Mouse (Mus musculus) intestine, postnatal 0 days (tissue): ENCODE results near the gene Rnd1. TPM values are rescaled to one million over a fixed set of nuclear protein-coding genes. Genes with fewer than 3 reads are reported as not detected.

Experiments
- ATAC-seq: fragments of 200-750 bp; cut with Nextera tagmentation; 2 replicates; pipeline ENCODE4 v1.8.0; 2017; ENCODE audit warnings: mild to moderate bottlenecking, moderate TSS enrichment, moderate library complexity
- H3K27ac ChIP-seq: fragments of 300-500 bp; sonication (generic); 2 replicates; pipeline ENCODE4 v1.5.1; 2014; ENCODE audit warnings: mild to moderate bottlenecking, low read depth, low read length, moderate library complexity
- H3K27me3 ChIP-seq: fragments of 300-500 bp; sonication (generic); replicated peaks from 2 replicates; pipeline ENCODE4 v1.6.1; 2014; ENCODE audit warnings: low read length, mixed read lengths; ENCODE audit not compliant: control insufficient read depth, insufficient read depth
- H3K36me3 ChIP-seq: fragments of 300-500 bp; sonication (generic); 2 replicates; pipeline ENCODE4 v1.6.1; 2014; ENCODE audit warnings: mild to moderate bottlenecking, moderate library complexity; ENCODE audit not compliant: control insufficient read depth, insufficient read depth
- H3K4me1 ChIP-seq: fragments of 300-500 bp; sonication (generic); replicated peaks from 2 replicates; pipeline ENCODE4 v1.6.1; 2014; ENCODE audit warnings: antibody characterized with exemption, low read length, mixed read lengths; ENCODE audit not compliant: control insufficient read depth, insufficient read depth
- H3K4me2 ChIP-seq: fragments of 300-500 bp; sonication (generic); replicated peaks from 2 replicates; pipeline ENCODE4 v1.6.1; 2014; ENCODE audit warnings: low read depth, mild to moderate bottlenecking, moderate library complexity
- H3K4me3 ChIP-seq: fragments of 300-500 bp; sonication (generic); 2 replicates; pipeline ENCODE4 v1.5.1; 2014; ENCODE audit warnings: low read depth, low read length
- H3K9ac ChIP-seq: fragments of 300-500 bp; sonication (generic); 2 replicates; pipeline ENCODE4 v1.6.1; 2014; ENCODE audit warnings: mild to moderate bottlenecking, low read depth, low read length
- H3K9me3 ChIP-seq: fragments of 300-500 bp; sonication (generic); 2 replicates; pipeline ENCODE4 v1.6.1; 2016; ENCODE audit warnings: mixed run types; ENCODE audit not compliant: control insufficient read depth
- CTCF ChIP-seq: sonication (generic); IDR thresholded peaks from 2 replicates; pipeline ENCODE4 v1.5.1; 2016; ENCODE audit warnings: low read depth, mild to moderate bottlenecking, control low read depth, antibody characterized with exemption, moderate library complexity
- whole genome bisulfite sequencing: fragments of 180-500 bp; shearing (Covaris S2); extraction: QIAGEN DNeasy Blood & Tissue Kit; methylation state at CpG from one replicate; pipeline ENCODE4 v1.1.7; 2014; 5-methylcytosine and 5-hydroxymethylcytosine counted together
- polyA plus RNA-seq: library from polyadenylated mRNA; unstranded; fragments of >200 nt; fragmentation: Nextera tagmentation; extraction: Ambion mirVana; gene quantifications from 2 replicates; pipeline ENCODE4 v1.2.1, GENCODE M21; 2015

Gene Rnd1
- polyA plus RNA-seq, 1 experiment from 2014 or later, result 1.1 TPM

DNA sequence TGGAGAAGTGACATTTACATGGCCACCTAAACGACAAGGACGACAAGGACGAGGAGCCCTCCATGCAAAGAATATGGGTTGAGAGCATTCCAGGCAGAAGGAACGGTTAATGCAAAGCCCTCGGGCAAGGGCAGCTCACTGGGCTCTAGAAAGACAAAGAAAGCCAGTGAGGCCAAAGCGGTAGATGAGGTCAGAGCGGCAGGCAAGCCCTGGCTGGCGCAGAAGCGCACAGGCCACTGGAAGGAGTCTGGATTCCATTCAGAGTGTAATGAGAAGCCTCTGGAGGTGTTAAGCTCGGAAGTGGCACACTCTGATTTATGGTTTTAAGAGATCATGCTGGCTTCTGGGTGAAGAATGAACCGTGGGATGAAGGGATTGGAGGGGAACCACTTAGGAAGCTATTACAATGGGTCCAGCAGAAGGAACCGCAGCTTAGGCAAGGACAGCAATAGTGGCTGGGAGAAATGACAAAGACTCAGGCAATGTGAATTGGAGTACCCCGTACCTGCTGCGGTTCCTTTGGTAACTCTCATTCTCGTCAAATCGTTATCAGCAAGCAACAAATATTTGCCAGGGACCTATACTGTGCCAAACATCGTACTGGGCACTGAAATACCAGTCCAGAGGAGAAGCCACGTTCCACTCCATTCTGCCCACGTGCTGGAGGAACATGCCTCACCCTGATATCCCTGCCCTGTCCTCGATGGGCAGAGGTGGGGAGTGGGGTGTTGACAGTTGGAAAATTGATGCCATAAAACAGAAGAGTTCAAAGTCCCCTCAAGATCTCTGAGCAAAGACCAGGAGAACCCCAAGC, 60.7 kb downstream of the Rnd1 start:
- Histone ChIP-seq H3K4me2 (peak overlapping the region; percentile 35), H3K4me1 (no peaks in the 10 kb centered on the region), H3K27me3 (no peaks in the 10 kb centered on the region), H3K4me3 (peak overlapping the region; percentile 7; the same call in 1 of the 2 replicates), H3K27ac (peak overlapping the region; percentile 78), H3K9me3 (no peaks in the 10 kb centered on the region), H3K36me3 (no peaks in the 10 kb centered on the region), H3K9ac (0 out of 2 replicates have a peak overlapping the region, but pooled peaks have one; percentile 22)
- 28% methylated on average over 20 of the region's 20 CpGs for WGBS
- ATAC-seq, result peak; percentile 91
- no peak for TF ChIP-seq CTCF

DNA sequence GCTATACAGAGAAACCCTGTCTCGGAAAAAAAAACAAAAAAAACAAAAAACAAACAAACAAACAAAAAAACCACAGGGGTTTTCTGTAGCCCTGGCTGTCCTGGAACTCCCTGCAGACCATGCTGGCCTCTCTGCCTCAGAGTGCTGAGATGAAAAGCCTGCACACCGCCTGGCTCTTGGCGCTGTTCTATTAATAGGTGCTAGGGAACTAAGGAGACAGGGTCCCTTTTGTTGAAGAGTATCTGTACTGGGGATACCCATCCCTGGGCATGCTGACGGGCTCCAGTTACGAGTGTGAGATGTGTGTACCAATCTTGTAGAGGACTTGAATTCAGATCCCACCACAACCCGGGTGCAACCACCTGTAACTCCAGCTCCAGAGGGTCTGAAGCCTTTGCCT, 61.5 kb downstream of the Rnd1 start:
- Histone ChIP-seq H3K9me3 (no peaks in the 10 kb centered on the region), H3K4me3 (no peak overlapping the region), H3K36me3 (no peaks in the 10 kb centered on the region), H3K9ac (no peak overlapping the region), H3K27ac (peak overlapping the region; percentile 78; the same call in 1 of the 2 replicates), H3K4me2 (peak overlapping the region; percentile 35), H3K27me3 (no peaks in the 10 kb centered on the region), H3K4me1 (no peaks in the 10 kb centered on the region)
- ATAC-seq, result no peak
- 62% methylated on average over 6 of the region's 6 CpGs for WGBS
- no peak for TF ChIP-seq CTCF

DNA sequence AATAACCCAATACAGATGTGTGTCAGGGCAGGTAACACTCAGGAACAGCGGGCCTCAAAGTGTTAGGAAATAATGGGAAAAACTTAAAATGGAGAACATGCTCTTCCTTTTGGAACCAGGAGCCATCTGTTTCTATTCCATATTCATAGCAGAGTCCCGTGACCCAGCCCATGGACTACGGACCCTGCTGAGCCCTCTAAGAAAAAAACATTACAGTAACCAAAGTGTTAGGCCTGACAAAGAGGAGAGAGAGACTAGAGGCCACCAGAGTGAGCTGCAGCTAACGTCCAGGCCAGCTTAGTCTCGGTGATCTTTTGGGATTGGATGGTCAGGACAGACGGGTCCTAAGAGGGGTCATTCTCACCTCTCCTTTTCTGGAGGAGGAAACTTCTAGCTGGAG, 62.3 kb downstream of the Rnd1 start:
- Histone ChIP-seq H3K36me3 (no peaks in the 10 kb centered on the region), H3K4me3 (no peak overlapping the region), H3K9ac (no peak overlapping the region), H3K4me1 (no peaks in the 10 kb centered on the region), H3K27me3 (no peaks in the 10 kb centered on the region), H3K9me3 (no peaks in the 10 kb centered on the region), H3K27ac (peak overlapping the region; percentile 78), H3K4me2 (peak overlapping the region; percentile 22)
- 31% methylated on average over 6 of the region's 6 CpGs for WGBS
- ATAC-seq, result peak; percentile 65
- peak; percentile 37 for TF ChIP-seq CTCF

DNA sequence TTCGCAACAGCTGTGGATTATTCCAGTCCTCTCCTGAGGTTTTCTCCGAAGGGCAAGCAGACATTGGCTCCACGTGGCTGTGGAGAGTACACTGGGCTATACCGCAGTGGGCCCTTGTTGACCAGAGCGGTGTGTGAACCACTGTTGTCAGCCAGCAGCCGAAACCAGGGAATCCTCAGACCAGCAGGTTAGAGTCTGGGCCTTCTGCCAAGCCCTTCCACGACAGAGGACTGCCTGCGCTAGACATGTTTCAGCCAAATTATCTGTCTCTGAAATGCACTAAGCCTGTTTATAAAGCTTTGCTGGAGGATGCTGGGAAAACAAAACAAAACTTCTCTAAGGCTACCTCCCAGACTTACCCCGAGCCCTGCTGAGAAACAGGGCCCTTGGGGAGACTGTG, 62.7 kb downstream of the Rnd1 start:
- H3K4me1 ChIP-seq, result no peaks in the 10 kb centered on the region
- H3K4me3 ChIP-seq, result no peak overlapping the region
- no peak for ATAC-seq
- WGBS, result 29% methylated on average over 9 of the region's 9 CpGs
- no peaks in the 10 kb centered on the region for H3K36me3 ChIP-seq
- H3K9me3 ChIP-seq, result no peaks in the 10 kb centered on the region
- peak overlapping the region; percentile 78 for H3K27ac ChIP-seq
- H3K27me3 ChIP-seq, result no peaks in the 10 kb centered on the region
- H3K4me2 ChIP-seq, result no peak overlapping the region
- TF ChIP-seq CTCF, result no peak
- H3K9ac ChIP-seq, result no peak overlapping the region

Other genes starting within 250 kb of the Rnd1 start
- not detected in 2 replicates for gene Olfr282, start 246.2 kb downstream of the Rnd1 start, polyA plus RNA-seq
- gene Olfr281, start 224.9 kb downstream of the Rnd1 start, polyA plus RNA-seq, result not detected in 2 replicates
- gene OR5BS1P, start 207.6 kb downstream of the Rnd1 start, polyA plus RNA-seq, result not detected in 2 replicates
- gene Lalba, start 194.7 kb downstream of the Rnd1 start, polyA plus RNA-seq, result 0.34 and 0.56 TPM in 2 replicates
- not detected in 2 replicates for gene Olfr279, start 185.1 kb downstream of the Rnd1 start, polyA plus RNA-seq
- 42.1 and 42.3 TPM in 2 replicates for gene Kansl2, start 143.2 kb downstream of the Rnd1 start, polyA plus RNA-seq
- gene Ccnt1, start 106.5 kb downstream of the Rnd1 start, polyA plus RNA-seq, result 21.1 and 25.0 TPM in 2 replicates
- gene 4930415O20Rik, start 106.5 kb downstream of the Rnd1 start, polyA plus RNA-seq, result not detected in 2 replicates
- gene Adcy6, start 67.4 kb downstream of the Rnd1 start, polyA plus RNA-seq, result 10.6 and 11.1 TPM in 2 replicates
- 9.3 and 10.3 TPM in 2 replicates for gene Cacnb3, start 46.6 kb downstream of the Rnd1 start, polyA plus RNA-seq
- 9.0 and 11.7 TPM in 2 replicates for gene Ddx23, start 14.6 kb downstream of the Rnd1 start, polyA plus RNA-seq
- 0.27 and 0.38 TPM in 2 replicates for gene Ccdc65, start 30.7 kb upstream of the Rnd1 start, polyA plus RNA-seq
- 30.9 and 32.4 TPM in 2 replicates for gene Fkbp11, start 50.7 kb upstream of the Rnd1 start, polyA plus RNA-seq
- gene Arf3, start 85.8 kb upstream of the Rnd1 start, polyA plus RNA-seq, result 31.8 and 35.3 TPM in 2 replicates
- 0.08 TPM in 1 of 2 replicates, not detected in the other for gene Wnt10b, start 100.7 kb upstream of the Rnd1 start, polyA plus RNA-seq
- not detected in 2 replicates for gene Wnt1, start 112.4 kb upstream of the Rnd1 start, polyA plus RNA-seq
- 0.07 TPM in 1 of 2 replicates, not detected in the other for gene Ddn, start 132.0 kb upstream of the Rnd1 start, polyA plus RNA-seq
- 67.0 and 67.3 TPM in 2 replicates for gene Prkag1, start 154.1 kb upstream of the Rnd1 start, polyA plus RNA-seq
- gene Kmt2d, start 193.7 kb upstream of the Rnd1 start, polyA plus RNA-seq, result 5.3 and 6.5 TPM in 2 replicates
- 9.4 and 9.7 TPM in 2 replicates for gene Rhebl1, start 217.1 kb upstream of the Rnd1 start, polyA plus RNA-seq
- 0.88 and 0.93 TPM in 2 replicates for gene Dhh, start 221.1 kb upstream of the Rnd1 start, polyA plus RNA-seq
- gene Lmbr1l, start 240.8 kb upstream of the Rnd1 start, polyA plus RNA-seq, result 27.0 and 30.6 TPM in 2 replicates